ENCODE assay signal across 8 mouse cellular contexts in the genomic region with DNA sequence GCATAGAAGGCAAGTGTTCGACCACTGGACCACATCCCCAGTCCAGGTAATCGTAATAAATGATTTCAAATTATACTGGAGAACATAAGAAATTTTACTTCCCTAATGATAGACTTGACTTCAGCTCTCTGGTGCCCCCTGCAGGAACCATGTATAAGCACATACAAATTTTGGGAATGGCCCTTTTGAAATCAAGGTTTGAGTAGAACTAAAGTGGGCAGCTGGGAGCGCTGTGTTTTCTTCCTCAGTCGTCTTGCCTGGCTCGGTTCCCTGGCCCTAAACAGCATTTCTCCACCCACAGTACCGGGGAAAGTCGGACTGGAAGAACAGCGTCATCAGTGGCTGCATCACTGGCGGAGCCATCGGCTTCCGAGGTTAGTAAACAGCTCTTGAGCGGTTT. TPM values are rescaled to one million over a fixed set of nuclear protein-coding genes. Genes with fewer than 3 reads are reported as not detected.
DNase-seq lines count a peak whose midpoint lies in the region; ATAC-seq and TF ChIP-seq lines count a peak whose summit lies in the region.
"Had no signal": no experiment of that assay in that cellular context is flagged by ENCODE, and none has a peak within 500 bp of the region (broad histone marks: within the 10 kb centered on the region; RNA-seq: fewer than 3 reads in every experiment).

No protein-coding gene starts in this region.

- no peak for ATAC-seq in embryonic facial prominence, embryonic 11.5 days (replicated peaks; ENCODE audit: insufficient number of reproducible peaks, low FRiP score, low TSS enrichment, low read depth)
- ATAC-seq in liver, embryonic 11.5 days (replicated peaks; ENCODE audit: low FRiP score), result no peak

- H3K4me3 ChIP-seq in ES-E14 (ENCODE audit: insufficient read depth in 1 of 2, low read depth in 1 of 2, low read length in 2 of 2, poor library complexity in 1 of 2, severe bottlenecking in 1 of 2), result no peak overlapping the region
- H3K4me3 ChIP-seq in embryonic facial prominence, embryonic 11.5 days (ENCODE audit: low read depth, low read length), result no peak overlapping the region
- no peak overlapping the region for H3K4me3 ChIP-seq in liver, embryonic 11.5 days (ENCODE audit: low read depth, low read length)
- H3K4me3 ChIP-seq: midbrain, embryonic 12.5 days had no signal

- peaks cover 13% of the 10 kb centered on the region for H3K36me3 ChIP-seq in ES-E14 (ENCODE audit: control insufficient read depth, insufficient read depth, low read length, poor library complexity, severe bottlenecking)
- peaks cover 6% of the 10 kb centered on the region for H3K36me3 ChIP-seq in embryonic facial prominence, embryonic 11.5 days (replicated peaks; ENCODE audit: control insufficient read depth, insufficient read depth, low read depth, low read length)
- H3K36me3 ChIP-seq in liver, embryonic 11.5 days (ENCODE audit: control insufficient read depth, insufficient read depth, low read length), result peaks cover 9% of the 10 kb centered on the region

- no peaks in the 10 kb centered on the region for H3K27me3 ChIP-seq in embryonic facial prominence, embryonic 11.5 days (ENCODE audit: control insufficient read depth, insufficient read depth, low read length)
- H3K27me3 ChIP-seq in liver, embryonic 11.5 days (replicated peaks; ENCODE audit: control insufficient read depth, insufficient read depth, low read length), result no peaks in the 10 kb centered on the region
- H3K27me3 ChIP-seq: midbrain, embryonic 12.5 days had no signal

- in situ Hi-C loops in ES-E14 (cut with MboI; ENCODE audit: low sequenced_read_pairs in 2 of 2, unreplicated experiment in 2 of 2), result no loop called here

- no peak overlapping the region for H3K4me2 ChIP-seq in embryonic facial prominence, embryonic 11.5 days (ENCODE audit: low read depth, low read length)
- no peak overlapping the region for H3K4me2 ChIP-seq in liver, embryonic 11.5 days
- H3K4me2 ChIP-seq: midbrain, embryonic 12.5 days had no signal

- no peak overlapping the region for H3K27ac ChIP-seq in ES-E14 (ENCODE audit: insufficient read depth, low read depth, low read length, poor library complexity, severe bottlenecking)
- H3K27ac ChIP-seq in embryonic facial prominence, embryonic 11.5 days (replicated peaks; ENCODE audit: low read depth, low read length), result no peak overlapping the region
- H3K27ac ChIP-seq in liver, embryonic 11.5 days (ENCODE audit: low read depth, low read length), result no peak overlapping the region
- H3K27ac ChIP-seq: midbrain, embryonic 12.5 days had no signal

- H3K9me3 ChIP-seq in ES-E14 (ENCODE audit: control insufficient read depth, insufficient read depth, low read depth, low read length), result no peaks in the 10 kb centered on the region
- H3K9me3 ChIP-seq in embryonic facial prominence, embryonic 11.5 days (replicated peaks; ENCODE audit: control insufficient read depth, low read length), result no peaks in the 10 kb centered on the region
- no peaks in the 10 kb centered on the region for H3K9me3 ChIP-seq in liver, embryonic 11.5 days (ENCODE audit: control insufficient read depth, low read length)
- H3K9me3 ChIP-seq: midbrain, embryonic 12.5 days had no signal

- WGBS in embryonic facial prominence, embryonic 11.5 days, result 75% methylated on average over 12 of the region's 12 CpGs
- WGBS in liver, embryonic 11.5 days, result 67% methylated on average over 12 of the region's 12 CpGs

- no peaks in the 10 kb centered on the region; a peak in 1 of 4 replicates for H3K4me1 ChIP-seq in ES-E14 (ENCODE audit: control insufficient read depth in 2 of 2, insufficient read depth in 2 of 2, low read length in 2 of 2, poor library complexity in 1 of 2)
- H3K4me1 ChIP-seq in embryonic facial prominence, embryonic 11.5 days (ENCODE audit: control insufficient read depth, insufficient read depth, low read length), result no peaks in the 10 kb centered on the region
- peaks cover 4% of the 10 kb centered on the region for H3K4me1 ChIP-seq in liver, embryonic 11.5 days (replicated peaks; ENCODE audit: control insufficient read depth, insufficient read depth, low read length)

- peak; percentile 36 to 64 for DNase-seq in layer of hippocampus, adult 8-10 months (ENCODE audit: low spot score in 2 of 2)
- no peak for DNase-seq in layer of hippocampus, adult 11-12 months (ENCODE audit: low spot score)
- peak; percentile 77 for DNase-seq in ES-E14 (ENCODE audit: low read depth, low spot score)
- peak; percentile 28 for DNase-seq in adrenal gland, adult 2 months
- DNase-seq in embryonic facial prominence, embryonic 11.5 days (ENCODE audit: low spot score), result peak; percentile 77
- DNase-seq in liver, embryonic 11.5 days (ENCODE audit: low spot score), result peak; percentile 45
- peak; percentile 52 for DNase-seq in skeletal muscle tissue, adult 2 months (ENCODE audit: low read depth, low spot score)

- H3K9ac ChIP-seq in ES-E14 (ENCODE audit: insufficient read depth, low read depth, low read length, poor library complexity, severe bottlenecking), result no peak overlapping the region; the same call in 1 of the 2 replicates
- H3K9ac ChIP-seq in embryonic facial prominence, embryonic 11.5 days (replicated peaks; ENCODE audit: low read length), result no peak overlapping the region
- H3K9ac ChIP-seq in liver, embryonic 11.5 days (ENCODE audit: low read depth, low read length), result no peak overlapping the region
- H3K9ac ChIP-seq: midbrain, embryonic 12.5 days had no signal

TF ChIP-seq in ES-E14, 5 proteins besides CTCF, POLR2A, EP300 and RAD21:
- no peak for TF ChIP-seq MAFK (IDR thresholded peaks at IDR 0.05; ENCODE audit: insufficient read depth, low read depth, low read length)
- no peak for TF ChIP-seq HCFC1 (IDR thresholded peaks at IDR 0.05; ENCODE audit: borderline replicate concordance, insufficient read depth, low read length)
- no peak for TF ChIP-seq ZC3H11A (IDR thresholded peaks at IDR 0.05; ENCODE audit: borderline replicate concordance, low read depth, low read length)
- no peak for TF ChIP-seq ZNF384 (IDR thresholded peaks at IDR 0.05; ENCODE audit: low read depth, low read length)
- TF ChIP-seq CHD2 (IDR thresholded peaks at IDR 0.05; ENCODE audit: low read depth, low read length), result no peak

RNA-seq across cellular contexts. Expression of gene Timm22, which starts 4.1 kb away (rescaled TPM):
- 10 to 100 TPM; 24.5 to 33.1 (median 31.1) TPM for total RNA-seq in layer of hippocampus, adult 8-10 months (2022)
- total RNA-seq in ES-E14 (2012; rRNA removed), result 72.1 and 74.5 TPM in 2 replicates
- total RNA-seq in adrenal gland, adult 2 months (2021), result 10 to 100 TPM; 37.9 to 53.7 TPM
- polyA plus RNA-seq in adrenal gland, adult 2 months (2012; rRNA removed), result 13.8 and 21.4 TPM in 2 replicates
- polyA plus RNA-seq in embryonic facial prominence, embryonic 11.5 days (2014; fragmentation: Nextera tagmentation; extraction: Ambion mirVana), result 138 TPM in 2 replicates
- polyA plus RNA-seq in liver, embryonic 11.5 days (2014; fragmentation: Nextera tagmentation; extraction: Ambion mirVana), result 91.2 and 91.9 TPM in 2 replicates

RNA-seq across cellular contexts. Expression of gene Nxn, which starts 11.9 kb away (rescaled TPM):
- 10 to 100 TPM in 3 of 4 experiments, 1 to 10 TPM in 1; 9.2 to 12.2 (median 10.6) TPM for total RNA-seq in layer of hippocampus, adult 8-10 months (2022)
- 42.5 and 48.0 TPM in 2 replicates for total RNA-seq in ES-E14 (2012; rRNA removed)
- total RNA-seq in adrenal gland, adult 2 months (2021), result 10 to 100 TPM; 28.9 to 31.6 TPM
- 21.5 and 25.2 TPM in 2 replicates for polyA plus RNA-seq in adrenal gland, adult 2 months (2012; rRNA removed)
- 40.0 and 41.8 TPM in 2 replicates for polyA plus RNA-seq in embryonic facial prominence, embryonic 11.5 days (2014; fragmentation: Nextera tagmentation; extraction: Ambion mirVana)
- 11.8 and 12.0 TPM in 2 replicates for polyA plus RNA-seq in liver, embryonic 11.5 days (2014; fragmentation: Nextera tagmentation; extraction: Ambion mirVana)
